Mouse (Mus musculus) C2C12 (cell line): ENCODE measurements around the gene Sacm1l. TPM values are rescaled to one million over a fixed set of nuclear protein-coding genes. Genes with fewer than 3 reads are reported as not detected.

Source experiments
- H3K27me3 ChIP-seq: one replicate; pipeline ENCODE4 v1.6.1; 2011; ENCODE audit not compliant: control insufficient read depth, insufficient read depth, insufficient read length
- H3K36me3 ChIP-seq: one replicate; pipeline ENCODE4 v1.6.1; 2011; ENCODE audit not compliant: control insufficient read depth, insufficient read depth
- H3K4me3 ChIP-seq: one replicate; pipeline ENCODE4 v1.5.1; 2011; ENCODE audit warnings: mild to moderate bottlenecking, control low read depth; ENCODE audit not compliant: poor library complexity, insufficient read depth, severe bottlenecking
- H3K79me2 ChIP-seq: one replicate; pipeline ENCODE4 v1.6.1; 2011; ENCODE audit not compliant: control insufficient read depth, insufficient read depth
- H3K79me3 ChIP-seq: one replicate; pipeline ENCODE4 v1.6.1; 2011; ENCODE audit warnings: low read depth, control low read depth
- H3ac ChIP-seq: one replicate; pipeline ENCODE3; 2011; ENCODE audit warnings: low read depth; ENCODE audit not compliant: control insufficient read depth, insufficient read length
- CEBPB ChIP-seq: IDR thresholded peaks from one replicate; pipeline ENCODE4 v1.6.1; 2011; ENCODE audit warnings: low read depth, mild to moderate bottlenecking, control low read depth, moderate library complexity
- CTCF ChIP-seq: IDR thresholded peaks from one replicate; pipeline ENCODE4 v1.5.1; 2011; ENCODE audit not compliant: control insufficient read depth, insufficient read depth, insufficient read length
- FOSL1 ChIP-seq: IDR thresholded peaks from one replicate; pipeline ENCODE4 v1.8.0; 2011; ENCODE audit warnings: mild to moderate bottlenecking, low read length; ENCODE audit not compliant: poor library complexity, insufficient read depth, severe bottlenecking
- MAX ChIP-seq: IDR thresholded peaks from one replicate; pipeline ENCODE4 v1.6.1; 2011; ENCODE audit warnings: mild to moderate bottlenecking, control low read depth
- MYOD1 ChIP-seq: IDR thresholded peaks from one replicate; pipeline ENCODE4 v1.6.1; 2011; ENCODE audit warnings: low read depth; ENCODE audit not compliant: control insufficient read depth, insufficient read length
- MYOG ChIP-seq: IDR thresholded peaks from one replicate; pipeline ENCODE4 v1.6.1; 2011; ENCODE audit not compliant: control insufficient read depth, insufficient read length; ENCODE audit errors: extremely low read depth
- USF1 ChIP-seq: IDR thresholded peaks from one replicate; pipeline ENCODE4 v1.6.1; 2011; ENCODE audit warnings: low read depth, mild to moderate bottlenecking, control low read depth, moderate library complexity
- long read RNA-seq, 2 experiments: library from polyadenylated mRNA; unstranded; transcript quantifications; one replicate each; pipeline ENCODE4 v2.0.0; 2019 to 2020
- polyA plus RNA-seq: library from polyadenylated mRNA; unstranded; fragments of >200 nt; fragmentation: generic; extraction: Trizol; gene quantifications from one replicate; pipeline ENCODE4 v1.2.1, GENCODE M21; 2012; ENCODE audit warnings: missing spikeins

Gene Sacm1l
- 9.1 TPM for polyA plus RNA-seq
- long read RNA-seq, experiment 1, transcript Sacm1l-201 (20 exons, 3,558 nt), result major isoform, 16 of 29 reads
- long read RNA-seq, experiment 1, partial matches to known transcripts, result 3 of 29 reads
- long read RNA-seq, experiment 1, other reads (novel, unspliced or antisense), result 10 of 29 reads
- long read RNA-seq, experiment 2, transcript Sacm1l-201 (20 exons, 3,558 nt), result major isoform, 463 of 501 reads
- long read RNA-seq, experiment 2, partial matches to known transcripts, result 4 of 501 reads
- long read RNA-seq, experiment 2, other reads (novel, unspliced or antisense), result 34 of 501 reads

GRCm38 (mm10) chr9:123529392-123530157 is at the start of gene Sacm1l:
Gene Sacm1l (plus strand): TSS chr9:123529759.
- H3K4me3 ChIP-seq, result peak within 1 kb of the TSS; percentile 64
- H3K79me2 ChIP-seq, result peaks cover 50% of the 10 kb centered on the region
- no peaks in the 10 kb centered on the region for H3K27me3 ChIP-seq
- peak within 1 kb of the TSS; percentile 83 for H3ac ChIP-seq
- no peak for TF ChIP-seq CTCF
- no peak for TF ChIP-seq MYOG
- TF ChIP-seq CEBPB, result peak; percentile 21
- no peak for TF ChIP-seq MAX
- no peak for TF ChIP-seq FOSL1
- no peak for TF ChIP-seq MYOD1
- TF ChIP-seq USF1, result no peak
- peaks cover 28% of the 10 kb centered on the region for H3K79me3 ChIP-seq
- no peaks in the 10 kb centered on the region for H3K36me3 ChIP-seq

DNA sequence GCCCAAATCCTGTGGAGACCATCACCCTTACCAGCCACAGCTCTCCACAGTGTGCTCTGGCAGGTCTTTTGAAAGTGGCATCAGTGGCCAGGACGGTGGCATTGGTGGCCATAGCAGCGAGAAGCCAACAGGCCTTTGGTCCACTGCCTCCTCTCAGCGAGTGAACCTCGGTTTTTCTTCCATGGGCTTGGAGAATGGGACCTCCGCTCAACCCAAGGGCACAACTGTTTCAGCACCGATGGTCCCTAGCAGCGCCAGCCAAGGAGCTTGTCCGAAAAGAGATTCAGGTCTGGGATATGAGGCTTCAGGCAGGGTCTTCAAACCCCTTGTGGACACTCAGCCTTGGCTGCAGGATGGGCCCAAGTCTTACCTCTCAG is 49.7 kb upstream of the Sacm1l start:
- no peaks in the 10 kb centered on the region for H3K27me3 ChIP-seq
- H3K79me2 ChIP-seq, result peaks cover 63% of the 10 kb centered on the region
- no peak for TF ChIP-seq CEBPB
- no peak for TF ChIP-seq CTCF
- no peak for TF ChIP-seq MAX
- TF ChIP-seq USF1, result no peak
- no peak for TF ChIP-seq MYOD1
- TF ChIP-seq MYOG, result no peak
- TF ChIP-seq FOSL1, result no peak
- H3ac ChIP-seq, result peak overlapping the region; percentile 21
- peaks cover 31% of the 10 kb centered on the region for H3K36me3 ChIP-seq
- H3K79me3 ChIP-seq, result peaks cover 61% of the 10 kb centered on the region
- H3K4me3 ChIP-seq, result peak overlapping the region; percentile 57

DNA sequence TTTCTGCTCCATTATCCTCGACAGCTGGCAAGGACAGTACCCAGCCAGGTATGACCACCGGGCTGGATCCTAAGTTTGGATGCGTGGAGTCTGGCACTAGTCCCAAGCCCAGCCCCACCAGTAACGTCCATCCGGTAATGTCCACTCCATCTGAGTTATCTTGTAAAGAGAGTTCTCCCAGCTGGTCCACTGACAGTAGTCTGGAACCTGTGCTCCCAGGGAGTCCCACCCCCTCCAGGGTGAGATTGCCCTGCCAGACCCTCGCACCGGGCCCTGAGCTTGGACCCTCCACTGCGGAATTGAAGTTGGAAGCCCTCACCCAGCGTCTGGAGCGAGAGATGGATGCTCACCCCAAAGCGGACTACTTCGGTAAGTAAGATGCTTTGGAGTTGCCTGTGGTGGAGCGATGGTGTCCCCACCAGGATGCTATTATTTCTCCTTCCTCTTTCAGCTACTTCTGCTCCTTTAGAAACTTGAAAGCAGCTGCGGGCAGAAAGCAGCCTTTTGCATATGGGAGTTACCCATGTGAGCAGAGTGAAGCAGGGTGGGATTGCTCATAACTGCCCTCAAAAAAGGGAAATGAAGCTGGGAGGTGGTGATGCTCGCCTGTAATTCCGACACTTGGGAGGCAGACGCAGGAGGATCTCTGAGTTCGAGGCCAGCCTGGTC is 49.2 kb upstream of the Sacm1l start:
- Histone ChIP-seq H3K4me3 (peak overlapping the region; percentile 57), H3K27me3 (no peaks in the 10 kb centered on the region), H3K79me3 (peaks cover 64% of the 10 kb centered on the region), H3K79me2 (peaks cover 69% of the 10 kb centered on the region), H3K36me3 (peaks cover 31% of the 10 kb centered on the region), H3ac (peak overlapping the region; percentile 21)
- TF ChIP-seq MAX (no peak), FOSL1 (no peak), CTCF (no peak), USF1 (no peak), MYOG (no peak), MYOD1 (no peak), CEBPB (no peak)

- H3K79me3 ChIP-seq, result peaks cover 71% of the 10 kb centered on the region
- H3ac ChIP-seq, result no peak overlapping the region
- peaks cover 76% of the 10 kb centered on the region for H3K79me2 ChIP-seq
- H3K36me3 ChIP-seq, result peaks cover 37% of the 10 kb centered on the region
- H3K4me3 ChIP-seq, result peak overlapping the region; percentile 57
- TF ChIP-seq MYOD1 (no peak), MYOG (no peak), CEBPB (no peak), CTCF (no peak), USF1 (no peak), FOSL1 (no peak), MAX (no peak)
- H3K27me3 ChIP-seq, result no peaks in the 10 kb centered on the region
These were observed 48.4 kb upstream of the Sacm1l start for GRCm38 (mm10) chr9:123481136-123481535.

DNA sequence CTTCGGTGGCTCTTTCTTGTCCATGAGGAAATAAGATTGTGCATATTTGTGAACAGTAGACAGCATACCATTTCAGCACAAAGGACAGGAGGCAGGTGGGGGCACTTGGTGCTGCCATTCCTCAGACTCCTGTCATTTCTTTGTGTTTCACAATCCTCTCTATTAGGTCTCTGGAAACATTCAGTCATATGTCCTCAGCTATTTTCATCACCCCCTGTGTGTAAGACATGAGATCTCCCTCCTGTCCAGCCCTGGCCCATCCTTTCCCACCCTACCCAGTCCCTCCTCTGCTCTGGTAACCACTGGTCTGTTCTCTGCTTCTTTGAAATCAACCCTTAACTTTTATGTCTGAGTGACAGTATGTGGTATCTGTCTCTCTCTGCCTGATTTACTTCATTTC is 46.0 kb upstream of the Sacm1l start:
- H3K79me2 ChIP-seq, result peaks cover 100% of the 10 kb centered on the region
- TF ChIP-seq MYOG (no peak), CTCF (no peak), MYOD1 (no peak), USF1 (no peak), CEBPB (no peak), FOSL1 (no peak), MAX (no peak)
- peaks cover 93% of the 10 kb centered on the region for H3K79me3 ChIP-seq
- H3K4me3 ChIP-seq, result no peak overlapping the region
- H3ac ChIP-seq, result no peak overlapping the region
- H3K27me3 ChIP-seq, result no peaks in the 10 kb centered on the region
- H3K36me3 ChIP-seq, result peaks cover 50% of the 10 kb centered on the region
